Mouse (Mus musculus): ENCODE data around the gene Hand1. TPM values are rescaled to one million over a fixed set of nuclear protein-coding genes. Genes with fewer than 3 reads are reported as not detected.

Gene Hand1
- total and polyA plus RNA-seq, 3 experiments = not detected

GRCm38 (mm10) chr11:57833296-57833977 is 819 bp upstream of the Hand1 start:
- TF ChIP-seq CHD1 (IDR thresholded peaks at IDR 0.05; ENCODE audit: low read depth, low read length) (no peak), USF1 (IDR thresholded peaks at IDR 0.05; ENCODE audit: low read depth, low read length) (no peak), ZNF384 (IDR thresholded peaks at IDR 0.05; ENCODE audit: low read depth, low read length) (no peak), MAZ (IDR thresholded peaks at IDR 0.05; ENCODE audit: low read depth, low read length) (no peak), MYB (IDR thresholded peaks at IDR 0.05; ENCODE audit: low read depth, low read length) (no peak), SMC3 (IDR thresholded peaks at IDR 0.05; ENCODE audit: low read depth, low read length) (no peak), E2F4 (IDR thresholded peaks at IDR 0.05; ENCODE audit: borderline replicate concordance, low read depth, low read length) (no peak), POLR2A (IDR thresholded peaks at IDR 0.05; ENCODE audit: control insufficient read depth in 1 of 2, insufficient read depth in 1 of 2, low read depth in 1 of 2, low read length in 2 of 2, poor library complexity in 1 of 2) (no peak), BHLHE40 (IDR thresholded peaks at IDR 0.05; ENCODE audit: borderline replicate concordance, low read depth, low read length) (no peak), CTCF (IDR thresholded peaks at IDR 0.05 in 2 of 3, conservative IDR thresholded peaks at IDR 0.05 in 1 of 3; ENCODE audit: control insufficient read depth in 1 of 3, insufficient read depth in 1 of 3, low read depth in 2 of 3, low read length in 3 of 3, poor library complexity in 1 of 3, severe bottlenecking in 1 of 3) (no peak), MEF2A (IDR thresholded peaks at IDR 0.05; ENCODE audit: extremely low read depth, insufficient replicate concordance, low read depth, low read length, poor library complexity, severe bottlenecking) (no peak), MAX (IDR thresholded peaks at IDR 0.05; ENCODE audit: low read length) (no peak), TCF12 (IDR thresholded peaks at IDR 0.05; ENCODE audit: low read depth, low read length) (no peak), JUND (IDR thresholded peaks at IDR 0.05; ENCODE audit: low read depth, low read length) (no peak), POLR2AphosphoS2 (IDR thresholded peaks at IDR 0.05; ENCODE audit: low read length) (no peak), UBTF (IDR thresholded peaks at IDR 0.05; ENCODE audit: borderline replicate concordance, insufficient read depth, low read depth, low read length) (no peak)
- no peaks in the 10 kb centered on the region for H3K36me3 ChIP-seq (ENCODE audit: control insufficient read depth in 1 of 2, insufficient read depth in 2 of 2, low read length in 2 of 2)
- no peaks in the 10 kb centered on the region for H3K9me3 ChIP-seq (replicated peaks; ENCODE audit: insufficient read depth, low read length)
- H3K27me3 ChIP-seq (ENCODE audit: control insufficient read depth in 1 of 2, insufficient read depth in 2 of 2, low read length in 2 of 2) = peaks cover 0 to 11% of the 10 kb centered on the region in 2 experiments; a peak in 3 of 4 replicates
- no peak overlapping the region for H3K27ac ChIP-seq (ENCODE audit: control insufficient read depth, low read depth, low read length)
- H3K4me1 ChIP-seq (ENCODE audit: control insufficient read depth in 1 of 2, insufficient read depth in 2 of 2, low read length in 2 of 2) = no peaks in the 10 kb centered on the region
- no peak for DNase-seq (ENCODE audit: low read depth, low spot score)
- no peak overlapping the region for H3K4me3 ChIP-seq (ENCODE audit: control insufficient read depth in 1 of 2, insufficient read depth in 1 of 2, low read depth in 2 of 2, low read length in 2 of 2)
- no peaks in the 10 kb centered on the region for H3K79me2 ChIP-seq (ENCODE audit: control insufficient read depth, insufficient read depth, low read length, poor library complexity)
- no peak overlapping the region for H3K9ac ChIP-seq (ENCODE audit: control insufficient read depth, low read depth, low read length, poor library complexity, severe bottlenecking)

GRCm38 (mm10) chr11:57831861-57832260 is 757 bp downstream of the Hand1 start:
- H3K9me3 ChIP-seq (replicated peaks; ENCODE audit: insufficient read depth, low read length) = no peaks in the 10 kb centered on the region
- no peaks in the 10 kb centered on the region for H3K4me1 ChIP-seq (ENCODE audit: control insufficient read depth in 1 of 2, insufficient read depth in 2 of 2, low read length in 2 of 2)
- H3K36me3 ChIP-seq (ENCODE audit: control insufficient read depth in 1 of 2, insufficient read depth in 2 of 2, low read length in 2 of 2) = no peaks in the 10 kb centered on the region
- no peak for DNase-seq (ENCODE audit: low read depth, low spot score)
- H3K79me2 ChIP-seq (ENCODE audit: control insufficient read depth, insufficient read depth, low read length, poor library complexity) = no peaks in the 10 kb centered on the region
- no peak overlapping the region for H3K4me3 ChIP-seq (ENCODE audit: control insufficient read depth in 1 of 2, insufficient read depth in 1 of 2, low read depth in 2 of 2, low read length in 2 of 2)
- no peak overlapping the region for H3K9ac ChIP-seq (ENCODE audit: control insufficient read depth, low read depth, low read length, poor library complexity, severe bottlenecking)
- no peak for TF ChIP-seq USF2 (IDR thresholded peaks at IDR 0.05; ENCODE audit: borderline replicate concordance in 1 of 2, insufficient read depth in 1 of 2, low read depth in 1 of 2, low read length in 2 of 2)
- no peak for TF ChIP-seq SMC3 (IDR thresholded peaks at IDR 0.05; ENCODE audit: low read depth, low read length)
- H3K27me3 ChIP-seq (ENCODE audit: control insufficient read depth in 1 of 2, insufficient read depth in 2 of 2, low read length in 2 of 2) = peaks cover 3 to 4% of the 10 kb centered on the region in 2 experiments; a peak in 2 of 4 replicates
- H3K27ac ChIP-seq (ENCODE audit: control insufficient read depth, low read depth, low read length) = no peak overlapping the region
